Mouse (Mus musculus) embryonic fibroblast, embryonic 13.5 days (primary cell): ENCODE data around the gene Mcf2l. TPM values are rescaled to one million over a fixed set of nuclear protein-coding genes. Genes with fewer than 3 reads are reported as not detected.

ENCODE experiments used
- H3K27ac ChIP-seq: 2 replicates; pipeline ENCODE4 v1.5.1; 2012; ENCODE audit warnings: low read length, control low read depth, inconsistent platforms; ENCODE audit not compliant: insufficient read depth
- H3K4me1 ChIP-seq: 2 replicates; pipeline ENCODE4 v1.6.1; 2011; ENCODE audit warnings: low read length; ENCODE audit not compliant: control insufficient read depth, insufficient read depth
- H3K4me3 ChIP-seq: 2 replicates; pipeline ENCODE4 v1.5.1; 2011; ENCODE audit warnings: mild to moderate bottlenecking, control low read depth, low read length; ENCODE audit not compliant: insufficient read depth
- CTCF ChIP-seq: IDR thresholded peaks from 2 replicates; pipeline ENCODE4 v1.5.1; 2011; ENCODE audit warnings: mild to moderate bottlenecking, control low read depth, low read length, moderate library complexity, borderline replicate concordance; ENCODE audit not compliant: insufficient read depth
- POLR2A ChIP-seq: IDR thresholded peaks from 2 replicates; pipeline ENCODE4 v1.6.1; 2011; ENCODE audit warnings: low read depth, mild to moderate bottlenecking, control low read depth, low read length, moderate library complexity
- polyA plus RNA-seq: library from polyadenylated mRNA; stranded (reverse); fragments of >200 nt; gene quantifications from 2 replicates; pipeline ENCODE4 v1.2.4, GENCODE M21; 2011; ENCODE audit warnings: low read depth; ENCODE audit not compliant: missing spikeins, insufficient read length

The Mcf2l gene
- polyA plus RNA-seq, 1 experiment, result 3.0 TPM

- Histone ChIP-seq H3K4me3 (no peak overlapping the region), H3K4me1 (no peaks in the 10 kb centered on the region), H3K27ac (no peak overlapping the region)
- TF ChIP-seq POLR2A (no peak), CTCF (no peak; the same call in 1 of the 2 replicates)
Measured at GRCm38 (mm10) chr8:13010313-13010712, 136.7 kb downstream of the Mcf2l start.

DNA sequence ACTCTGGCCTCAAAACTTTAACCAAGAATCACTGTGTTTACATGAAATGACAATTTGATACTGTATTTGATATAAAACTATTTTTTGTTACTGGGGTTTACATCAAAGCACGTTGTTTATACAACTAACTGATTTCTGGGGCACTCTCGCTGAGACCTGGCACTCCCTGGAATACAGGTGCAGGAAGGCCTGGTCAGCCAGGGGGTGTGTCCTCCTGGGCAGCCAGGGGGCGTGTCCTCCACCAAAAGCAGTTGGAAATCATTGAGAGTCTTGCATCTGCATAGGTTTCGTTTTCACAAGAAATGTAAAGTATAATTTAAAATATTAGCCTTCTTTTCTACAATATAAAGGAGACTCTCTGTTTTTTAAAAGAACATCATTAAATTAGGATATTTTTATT lies 146.0 kb downstream of the Mcf2l start:
- Histone ChIP-seq H3K4me3 (no peak overlapping the region), H3K27ac (no peak overlapping the region), H3K4me1 (no peaks in the 10 kb centered on the region)
- TF ChIP-seq POLR2A (no peak), CTCF (no peak)

DNA sequence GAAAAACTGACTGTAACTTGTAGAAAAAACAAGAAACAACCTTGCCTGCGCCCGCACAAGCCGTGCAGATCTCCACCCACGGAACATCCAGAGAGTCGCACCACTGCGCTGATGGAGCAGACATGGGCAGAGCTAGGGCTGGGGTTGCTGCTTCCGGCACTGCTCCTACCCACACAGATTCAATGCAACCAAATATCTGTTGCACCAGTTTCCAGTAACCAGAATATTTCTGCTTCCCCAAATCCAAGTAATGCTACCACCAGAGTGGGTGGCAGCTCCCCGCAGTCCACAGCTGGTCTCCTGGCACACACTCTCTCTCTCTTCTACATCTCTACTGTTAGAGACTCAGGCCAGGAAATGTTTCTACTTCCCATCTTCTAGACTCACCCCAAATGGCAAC lies 148.2 kb downstream of the Mcf2l start:
- TF ChIP-seq POLR2A (no peak), CTCF (no peak)

DNA sequence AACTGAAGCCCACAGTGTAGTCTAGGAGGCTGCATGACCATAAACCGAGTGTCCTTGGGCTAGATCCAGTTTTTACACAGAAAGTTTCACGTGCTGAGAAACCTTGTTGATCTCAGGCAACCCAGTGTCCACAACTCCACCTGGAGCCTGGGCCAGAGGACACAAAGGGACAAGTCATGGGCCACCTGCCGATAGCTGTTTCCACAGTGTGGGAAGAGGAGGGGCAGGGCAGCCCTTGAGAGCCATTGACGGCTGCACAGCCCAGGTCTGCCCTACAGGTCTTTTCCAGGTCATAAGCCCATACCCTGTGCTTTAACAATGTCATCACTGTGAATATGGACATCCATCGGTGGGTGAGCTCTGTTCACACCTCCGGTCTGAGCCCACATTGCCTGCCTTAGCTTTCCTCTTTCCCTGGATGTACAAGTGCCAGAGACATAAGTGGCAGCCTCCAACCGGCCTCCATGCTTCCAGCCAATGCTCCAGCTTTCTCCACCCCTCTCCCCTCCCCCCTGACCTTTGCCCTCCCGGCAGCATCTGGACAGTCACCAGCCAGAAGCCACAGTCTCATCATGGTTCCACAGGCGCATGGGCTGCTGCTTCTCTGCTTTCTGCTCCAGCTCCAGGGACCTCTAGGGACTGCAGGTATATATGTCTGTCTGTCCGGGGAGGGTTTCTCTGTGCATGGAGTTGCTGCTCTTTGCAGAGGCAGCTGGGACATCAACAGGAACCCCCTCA lies 152.1 kb downstream of the Mcf2l start, which contains the start of gene F7:
TSS of gene F7 (plus strand) at position 548 of the 738 bp plus-strand sequence.
- Histone ChIP-seq H3K4me3 (no peak within 1 kb of the TSS), H3K27ac (no peak within 1 kb of the TSS), H3K4me1 (no peaks in the 10 kb centered on the region)
- TF ChIP-seq CTCF, result no peak
- no peak for TF ChIP-seq POLR2A

More for the DNA sequence above, 148.2 kb downstream of the Mcf2l start:
- Histone ChIP-seq H3K4me3 (no peak overlapping the region), H3K27ac (no peak overlapping the region), H3K4me1 (no peaks in the 10 kb centered on the region)

- TF ChIP-seq POLR2A, result no peak
- no peak for TF ChIP-seq CTCF
- no peak overlapping the region for H3K4me3 ChIP-seq
- no peak overlapping the region for H3K27ac ChIP-seq
- no peaks in the 10 kb centered on the region for H3K4me1 ChIP-seq
Measured at GRCm38 (mm10) chr8:13027615-13028014, 154.0 kb downstream of the Mcf2l start.

DNA sequence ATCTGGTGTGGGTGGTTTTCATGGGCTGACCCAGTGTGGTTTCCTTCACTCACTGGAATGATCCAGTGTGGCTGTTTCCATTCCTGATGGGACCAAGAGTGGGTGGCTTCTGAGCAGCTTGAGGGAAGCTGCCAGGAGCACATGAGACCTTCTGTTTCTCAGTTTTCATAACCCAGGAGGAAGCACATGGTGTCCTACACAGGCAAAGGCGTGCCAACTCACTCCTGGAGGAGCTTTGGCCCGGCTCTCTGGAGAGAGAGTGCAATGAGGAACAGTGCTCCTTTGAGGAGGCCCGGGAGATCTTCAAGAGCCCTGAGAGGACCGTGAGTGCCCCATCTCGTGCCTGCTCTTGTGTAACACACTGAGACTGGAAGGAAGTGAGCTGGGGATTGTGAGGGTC lies 154.9 kb downstream of the Mcf2l start:
- Histone ChIP-seq H3K4me3 (no peak overlapping the region), H3K27ac (no peak overlapping the region), H3K4me1 (no peaks in the 10 kb centered on the region)
- TF ChIP-seq CTCF, result no peak
- TF ChIP-seq POLR2A, result no peak

- no peak for TF ChIP-seq CTCF
- TF ChIP-seq POLR2A, result no peak
- no peak overlapping the region for H3K4me3 ChIP-seq
- H3K4me1 ChIP-seq, result no peaks in the 10 kb centered on the region
- no peak overlapping the region for H3K27ac ChIP-seq
Measured at GRCm38 (mm10) chr8:13036346-13036812, 162.8 kb downstream of the Mcf2l start.

- Histone ChIP-seq H3K4me3 (no peak within 1 kb of the TSS), H3K4me1 (no peaks in the 10 kb centered on the region), H3K27ac (no peak within 1 kb of the TSS)
- no peak for TF ChIP-seq CTCF
- no peak for TF ChIP-seq POLR2A
Measured at GRCm38 (mm10) chr8:13037015-13037414, 163.4 kb downstream of the Mcf2l start, which contains the start of gene F10. TSS of gene F10 (plus strand) at chr8:13037308.

- Histone ChIP-seq H3K4me1 (no peaks in the 10 kb centered on the region), H3K27ac (no peak overlapping the region), H3K4me3 (no peak overlapping the region)
- TF ChIP-seq CTCF (no peak), POLR2A (no peak)
Measured at GRCm38 (mm10) chr8:13037569-13037968, 164.0 kb downstream of the Mcf2l start.

DNA sequence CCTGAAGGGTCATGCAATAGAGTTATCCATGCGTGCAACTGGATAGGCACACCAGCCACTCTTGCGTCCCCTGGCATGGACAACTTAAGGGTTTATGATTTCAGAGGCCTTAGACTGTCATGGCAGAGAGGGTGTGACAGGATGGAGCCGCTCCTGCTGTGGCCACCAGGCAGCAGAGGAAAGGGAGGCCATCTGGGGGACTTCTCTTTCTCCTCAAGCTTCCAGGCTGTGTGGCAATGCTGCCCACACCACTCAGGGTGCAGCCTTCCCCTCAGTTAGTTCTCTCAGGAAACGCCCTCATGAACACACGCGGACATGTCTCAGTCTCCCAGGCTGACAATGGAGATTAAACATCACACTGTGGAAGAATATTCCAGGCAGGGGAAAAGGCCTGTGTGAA lies 165.4 kb downstream of the Mcf2l start:
- Histone ChIP-seq H3K4me1 (no peaks in the 10 kb centered on the region), H3K4me3 (no peak overlapping the region), H3K27ac (no peak overlapping the region)
- TF ChIP-seq POLR2A (no peak), CTCF (no peak)

- Histone ChIP-seq H3K4me3 (no peak overlapping the region), H3K27ac (no peak overlapping the region), H3K4me1 (no peaks in the 10 kb centered on the region)
- TF ChIP-seq POLR2A, result no peak
- no peak for TF ChIP-seq CTCF
Measured at GRCm38 (mm10) chr8:13041459-13041858, 167.9 kb downstream of the Mcf2l start.

DNA sequence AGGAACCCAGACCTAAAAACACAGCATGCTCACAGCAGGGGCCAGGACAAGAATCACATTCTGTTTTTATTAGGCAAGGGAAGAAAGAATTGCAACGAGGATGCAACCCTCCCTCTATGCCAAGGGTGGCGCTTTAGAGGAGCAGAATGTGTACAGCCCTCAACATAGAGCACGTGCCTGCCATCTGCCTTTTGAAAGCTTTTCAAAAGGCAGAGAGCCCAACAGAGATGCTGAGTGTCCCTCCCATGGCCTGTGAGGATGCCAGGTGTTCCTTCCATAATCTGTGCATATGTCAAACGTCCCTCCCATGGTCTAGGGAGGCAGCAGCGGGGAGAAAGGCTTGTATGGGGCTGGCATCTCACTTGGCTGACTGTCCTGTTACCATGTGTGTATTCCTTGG lies 174.0 kb downstream of the Mcf2l start:
- Histone ChIP-seq H3K4me1 (no peaks in the 10 kb centered on the region), H3K4me3 (no peak overlapping the region), H3K27ac (no peak overlapping the region)
- TF ChIP-seq POLR2A (no peak), CTCF (no peak)
